Mouse (Mus musculus): ENCODE results near the gene Cdk10.

The Cdk10 gene

GRCm38 (mm10) chr8:123224278-123225266, at the start of gene Cdk10:
Gene Cdk10 (plus strand): TSS chr8:123224842.
- in situ Hi-C loops (cut with MboI; ENCODE audit: unreplicated experiment in 2 of 2): loop anchor here in 1 of 2 experiments (10.0 kb wide), 1 partner anchor 850 kb away; the partner anchor contains the start of gene Zc3h18

GRCm38 (mm10) chr8:123181391-123181790, 43.3 kb upstream of the Cdk10 start:
- in situ Hi-C loops (cut with MboI; ENCODE audit: unreplicated experiment in 2 of 2): no loop called here

DNA sequence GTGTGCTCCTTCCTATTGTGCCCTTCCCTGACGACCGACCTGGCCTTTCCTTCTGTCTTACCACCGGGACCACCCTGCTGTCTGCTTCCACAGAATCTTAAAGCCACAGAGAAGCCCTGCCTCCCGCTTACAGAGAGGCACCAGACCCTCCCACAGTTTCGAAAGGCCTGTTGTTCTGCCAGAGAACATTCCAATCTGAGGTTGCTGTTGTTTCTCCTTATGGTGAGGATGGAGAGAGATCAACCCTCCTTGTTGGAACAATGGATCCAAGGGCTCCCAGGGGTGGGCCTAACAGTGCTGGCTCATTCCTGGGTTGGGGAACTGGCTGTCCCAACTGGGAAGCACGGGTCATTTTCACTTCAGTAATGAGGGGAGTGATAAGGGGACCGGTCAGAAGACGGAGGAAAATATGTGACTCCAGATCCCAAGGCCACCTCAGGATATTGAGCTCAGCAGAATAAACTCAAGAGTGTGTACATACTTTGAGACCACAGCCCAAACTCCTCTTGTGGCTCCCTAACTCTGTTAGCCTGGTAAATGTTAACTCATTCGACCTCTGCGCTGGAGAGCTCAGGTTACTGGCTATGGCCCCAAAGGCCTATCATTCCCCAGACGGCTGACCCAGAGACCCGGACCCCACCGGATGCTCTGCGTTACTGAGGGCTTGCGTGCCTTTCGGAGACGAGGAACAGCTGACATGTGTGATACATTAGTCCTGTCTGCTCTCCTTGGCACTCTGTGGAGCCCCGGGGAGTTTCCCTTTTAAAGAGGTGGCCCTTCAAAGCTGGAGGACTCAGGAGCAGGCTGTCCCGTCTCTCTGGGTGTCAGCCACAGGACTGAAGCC, 38.9 kb upstream of the Cdk10 start, which contains the start of gene Dpep1:
Gene Dpep1 (plus strand): TSS at position 677 of the 844 bp plus-strand sequence.
- in situ Hi-C loops (cut with MboI; ENCODE audit: unreplicated experiment in 2 of 2): loop anchor here in 1 of 2 experiments (5.0 kb wide), 1 partner anchor 38 kb away; no protein-coding TSS in a partner anchor

GRCm38 (mm10) chr8:123188006-123188405, 36.6 kb upstream of the Cdk10 start:
- in situ Hi-C loops (cut with MboI; ENCODE audit: unreplicated experiment in 2 of 2): loop anchor here in 1 of 2 experiments (5.0 kb wide), 1 partner anchor 41 kb away; no protein-coding TSS in a partner anchor

DNA sequence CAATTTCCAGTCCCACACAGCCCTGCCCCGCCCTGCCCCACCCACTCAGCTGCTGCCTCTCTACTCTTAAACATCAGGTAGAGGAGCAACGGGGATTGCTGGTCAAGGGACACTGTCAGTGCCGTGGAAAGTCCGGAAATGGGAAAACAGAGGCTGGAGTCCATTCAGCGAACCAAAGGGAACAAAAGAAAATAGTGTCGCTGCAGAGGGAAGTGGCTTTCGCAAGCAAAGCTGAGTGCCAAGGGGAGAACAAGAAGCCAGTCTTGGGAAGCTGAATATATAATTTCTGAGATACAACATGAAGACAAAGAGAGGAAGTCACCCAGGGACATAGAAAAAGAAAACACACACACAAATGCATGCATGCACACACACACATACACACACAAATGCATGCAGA, 35.8 kb upstream of the Cdk10 start:
- in situ Hi-C loops (cut with MboI; ENCODE audit: unreplicated experiment in 2 of 2): loop anchor here in 1 of 2 experiments (5.0 kb wide), 1 partner anchor 42 kb away; no protein-coding TSS in a partner anchor

GRCm38 (mm10) chr8:123190678-123191077, 34.0 kb upstream of the Cdk10 start:
- in situ Hi-C loops (cut with MboI; ENCODE audit: unreplicated experiment in 2 of 2): loop anchor here (5.0 to 10.0 kb wide), 3 partner anchors 43 to 356 kb away; partner anchors contain the start of gene Cpne7 (in 1 of the 2)

DNA sequence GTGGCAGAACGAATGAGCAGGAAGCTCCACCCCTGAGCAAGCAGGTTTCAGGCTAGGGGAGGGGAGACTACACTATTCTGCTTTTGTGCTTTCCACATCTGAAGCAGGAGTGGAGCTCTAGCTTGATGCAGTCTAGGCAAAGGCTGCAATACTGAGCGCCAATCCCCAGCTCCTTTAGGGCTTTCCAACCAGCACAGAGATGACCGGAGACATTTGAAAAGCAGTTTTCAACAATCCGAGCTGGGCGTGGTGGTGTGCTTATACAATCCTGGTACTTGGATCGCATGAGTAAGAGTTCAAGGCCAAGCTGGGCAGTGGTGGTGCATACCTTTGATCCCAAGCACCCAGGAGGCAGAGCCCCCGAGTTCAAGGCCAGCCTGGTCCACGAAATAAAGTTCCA, 32.7 kb upstream of the Cdk10 start:
- in situ Hi-C loops (cut with MboI; ENCODE audit: unreplicated experiment in 2 of 2): loop anchor here (5.0 to 10.0 kb wide), 3 partner anchors 45 to 357 kb away; partner anchors contain the start of gene Cpne7 (in 1 of the 2)

DNA sequence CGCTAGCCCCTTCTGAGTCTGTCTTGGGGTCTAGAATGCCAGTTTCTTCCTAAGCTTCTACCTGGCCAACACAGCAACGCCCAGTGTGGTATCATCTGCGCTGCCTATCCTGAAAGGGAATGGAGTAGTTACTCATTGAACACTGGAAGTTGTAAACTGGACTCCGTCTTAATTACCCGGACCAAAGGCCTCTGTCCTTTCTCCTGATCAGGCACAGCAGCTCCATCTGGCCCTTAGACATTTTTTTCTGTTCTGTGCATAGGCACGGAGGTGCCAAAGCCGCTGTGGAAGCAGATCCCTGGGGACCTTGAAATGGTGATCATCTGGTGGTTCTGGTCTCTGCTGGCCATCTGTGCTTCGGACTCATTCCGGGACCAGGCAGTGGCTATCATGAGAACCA, 30.9 kb upstream of the Cdk10 start:
- in situ Hi-C loops (cut with MboI; ENCODE audit: unreplicated experiment in 2 of 2): loop anchor here (5.0 to 10.0 kb wide), 3 partner anchors 46 to 359 kb away; partner anchors contain the start of gene Cpne7 (in 1 of the 2)

DNA sequence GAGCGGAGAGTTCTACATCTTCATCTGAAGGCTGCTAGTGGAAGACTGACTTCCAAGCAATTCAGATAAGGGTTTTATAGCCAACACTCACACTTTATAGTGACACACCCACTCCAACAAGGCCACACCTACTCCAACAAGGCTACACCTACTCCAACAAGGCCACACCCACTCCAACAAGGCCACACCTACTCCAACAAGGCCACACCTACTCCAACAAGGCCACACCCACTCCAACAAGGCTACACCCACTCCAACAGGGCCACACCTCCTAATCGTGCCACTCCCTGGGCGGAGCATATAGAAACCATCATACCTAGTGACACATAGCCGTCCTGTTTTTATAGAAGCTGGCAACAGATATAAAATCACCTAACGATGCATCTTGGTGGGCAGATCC, 27.6 kb upstream of the Cdk10 start:
- in situ Hi-C loops (cut with MboI; ENCODE audit: unreplicated experiment in 2 of 2): loop anchor here (10.0 kb wide), 2 partner anchors 82 to 362 kb away; partner anchors contain the start of gene Cpne7 (in 1 of the 2)

DNA sequence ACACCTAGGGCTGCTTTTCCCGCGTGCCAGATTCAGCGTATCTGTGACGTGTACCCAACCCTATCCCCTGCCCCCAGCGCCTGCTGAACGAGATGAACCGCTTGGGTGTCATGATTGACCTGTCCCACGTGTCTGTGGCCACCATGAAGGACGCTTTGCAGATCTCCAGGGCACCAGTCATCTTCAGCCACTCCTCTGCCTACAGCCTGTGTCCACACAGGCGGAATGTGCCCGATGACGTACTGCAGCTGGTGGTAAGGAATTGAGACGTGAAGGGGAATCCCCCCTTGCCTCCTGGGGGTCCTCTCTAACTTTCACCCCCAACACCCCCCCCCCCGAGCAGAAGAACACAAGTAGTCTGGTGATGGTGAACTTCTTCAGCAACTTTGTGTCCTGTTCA, 24.8 kb upstream of the Cdk10 start:
- in situ Hi-C loops (cut with MboI; ENCODE audit: unreplicated experiment in 2 of 2): loop anchor here (5.0 to 10.0 kb wide), 4 partner anchors 85 to 365 kb away; partner anchors contain the start of gene Cpne7 (in 1 of the 2)

GRCm38 (mm10) chr8:123202288-123202687, 22.4 kb upstream of the Cdk10 start:
- in situ Hi-C loops (cut with MboI; ENCODE audit: unreplicated experiment in 2 of 2): loop anchor here (5.0 kb wide), 2 partner anchors 295 to 365 kb away; no protein-coding TSS in a partner anchor

DNA sequence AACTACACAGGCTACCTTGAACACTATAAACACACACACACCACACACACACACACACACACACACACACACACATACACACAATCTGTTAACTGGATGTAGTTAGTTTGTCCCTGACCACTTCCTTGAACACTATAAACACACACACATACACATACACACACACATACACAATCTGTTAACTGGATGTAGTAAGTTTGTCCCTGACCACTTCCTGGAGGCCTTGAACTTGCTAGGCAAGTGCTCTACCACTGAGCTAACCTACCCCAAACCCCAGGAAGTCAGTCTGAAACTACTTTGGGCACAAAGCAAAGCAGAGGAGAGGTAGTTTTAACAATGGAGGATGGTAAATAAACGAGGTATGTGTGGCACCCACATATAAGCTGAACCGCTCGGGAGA, 21.1 kb upstream of the Cdk10 start:
- in situ Hi-C loops (cut with MboI; ENCODE audit: unreplicated experiment in 2 of 2): loop anchor here (5.0 kb wide), 2 partner anchors 296 to 366 kb away; no protein-coding TSS in a partner anchor

DNA sequence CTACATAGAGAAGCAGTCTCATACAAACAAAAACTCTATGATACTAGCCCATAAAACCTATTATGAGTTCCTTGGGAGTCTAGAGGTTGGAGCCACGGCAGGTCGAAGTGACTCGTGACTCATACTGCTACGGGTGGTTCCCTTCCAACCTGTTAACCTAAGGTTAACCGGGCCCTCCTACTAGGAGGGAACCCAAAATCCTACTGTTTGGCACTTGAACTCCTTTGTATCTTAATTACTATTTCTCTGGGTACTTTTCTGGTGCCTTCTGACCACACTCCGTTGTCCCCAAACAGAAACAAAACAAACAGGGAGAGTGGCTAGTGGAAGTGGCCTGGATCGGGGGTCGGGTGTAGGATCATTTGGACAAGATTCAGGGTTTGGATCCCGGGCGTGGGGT, 12.8 kb upstream of the Cdk10 start:
- in situ Hi-C loops (cut with MboI; ENCODE audit: unreplicated experiment in 2 of 2): loop anchor here (5.0 to 10.0 kb wide), 2 partner anchors 73 to 75 kb away; no protein-coding TSS in a partner anchor

DNA sequence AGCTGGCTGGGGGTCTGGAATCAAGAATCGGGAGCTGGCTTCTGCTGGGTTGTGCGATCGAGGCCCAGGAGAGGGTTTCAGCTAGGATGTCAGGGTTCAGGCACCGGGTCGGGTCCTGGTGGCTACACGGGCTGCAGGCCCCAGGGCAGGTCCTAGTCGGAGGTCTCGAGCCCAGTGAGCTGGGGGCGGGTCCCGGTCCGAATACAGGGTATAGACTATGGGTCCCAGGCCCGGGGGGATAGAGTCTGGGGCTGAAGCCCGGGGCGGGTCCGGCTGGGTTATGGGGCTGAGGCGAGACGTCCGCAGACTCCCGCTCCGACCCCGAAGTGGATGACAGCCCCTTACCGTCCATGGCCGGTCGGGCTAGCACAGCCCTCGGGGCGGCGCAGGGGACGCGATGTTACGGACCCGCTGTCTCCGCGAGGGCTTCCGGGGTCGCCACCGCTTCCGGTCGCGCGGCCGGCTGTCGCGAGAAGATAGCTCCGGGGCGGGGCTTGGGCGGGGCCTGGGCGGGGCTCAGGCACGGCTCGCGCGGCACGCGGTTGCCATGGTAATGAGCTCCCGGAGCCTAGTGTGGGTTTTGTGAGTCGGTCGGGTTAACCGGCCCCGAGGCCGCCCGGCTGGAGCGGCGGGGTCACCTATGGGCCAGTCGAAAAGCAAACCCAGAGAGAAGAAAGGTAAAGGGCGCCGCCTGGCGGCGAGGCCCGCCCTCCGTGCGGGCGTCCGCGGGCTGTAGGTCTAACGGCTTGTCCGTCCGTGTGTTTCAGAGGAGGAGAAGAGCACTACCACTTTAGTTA, 12.1 kb upstream of the Cdk10 start, which contains the start of the genes Chmp1a and Spata33:
Gene Chmp1a (minus strand): TSS at position 443 of the 797 bp plus-strand sequence.
Gene Spata33 (plus strand): TSS at position 512 of the 797 bp plus-strand sequence.
- in situ Hi-C loops (cut with MboI; ENCODE audit: unreplicated experiment in 2 of 2): loop anchor here (5.0 to 10.0 kb wide), 2 partner anchors 72 to 75 kb away; no protein-coding TSS in a partner anchor

GRCm38 (mm10) chr8:123213118-123213772, 11.4 kb upstream of the Cdk10 start:
- in situ Hi-C loops (cut with MboI; ENCODE audit: unreplicated experiment in 2 of 2): loop anchor here (5.0 to 10.0 kb wide), 2 partner anchors 72 to 74 kb away; no protein-coding TSS in a partner anchor

DNA sequence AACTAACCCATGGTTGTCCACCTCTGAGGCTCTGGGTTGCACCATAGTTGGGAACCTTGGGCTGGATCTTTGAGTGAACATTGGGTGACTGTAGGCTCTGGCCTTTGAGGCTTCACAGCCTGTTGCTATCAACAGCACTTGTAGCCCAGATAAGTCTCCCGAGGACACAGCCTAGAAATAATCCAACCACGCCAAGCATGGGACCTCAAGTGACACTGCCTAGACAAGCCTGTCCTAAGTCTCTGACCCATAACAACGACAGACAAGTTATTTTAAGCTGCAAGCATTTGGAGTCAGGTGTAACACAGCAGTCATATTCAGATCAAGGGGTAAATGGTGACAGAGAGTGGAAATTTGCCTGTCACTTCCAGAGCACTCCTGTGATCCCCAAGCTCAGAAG, 9.2 kb upstream of the Cdk10 start:
- in situ Hi-C loops (cut with MboI; ENCODE audit: unreplicated experiment in 2 of 2): loop anchor here in 1 of 2 experiments (10.0 kb wide), 1 partner anchor 69 kb away; no protein-coding TSS in a partner anchor

DNA sequence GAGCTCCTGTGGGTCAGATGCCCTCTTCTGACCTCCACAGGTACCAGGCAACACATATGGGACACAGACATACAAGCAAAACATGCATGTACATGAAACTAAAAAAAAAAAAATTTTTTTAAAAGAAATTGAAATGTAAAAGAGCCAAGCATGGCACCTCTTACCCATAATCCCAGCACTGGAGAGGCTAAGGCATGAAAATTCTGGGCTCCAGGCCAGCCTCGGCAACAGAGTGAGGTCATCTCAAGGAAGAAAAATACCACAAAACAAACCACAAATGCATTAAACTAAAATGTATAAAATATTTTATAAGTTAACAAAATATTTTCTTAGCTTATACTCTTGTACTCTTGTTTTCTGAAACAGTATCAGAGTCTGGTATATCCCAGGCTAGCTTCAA, 3.7 kb upstream of the Cdk10 start:
- in situ Hi-C loops (cut with MboI; ENCODE audit: unreplicated experiment in 2 of 2): loop anchor here in 1 of 2 experiments (10.0 kb wide), 1 partner anchor 846 kb away; the partner anchor contains the start of gene Zc3h18

DNA sequence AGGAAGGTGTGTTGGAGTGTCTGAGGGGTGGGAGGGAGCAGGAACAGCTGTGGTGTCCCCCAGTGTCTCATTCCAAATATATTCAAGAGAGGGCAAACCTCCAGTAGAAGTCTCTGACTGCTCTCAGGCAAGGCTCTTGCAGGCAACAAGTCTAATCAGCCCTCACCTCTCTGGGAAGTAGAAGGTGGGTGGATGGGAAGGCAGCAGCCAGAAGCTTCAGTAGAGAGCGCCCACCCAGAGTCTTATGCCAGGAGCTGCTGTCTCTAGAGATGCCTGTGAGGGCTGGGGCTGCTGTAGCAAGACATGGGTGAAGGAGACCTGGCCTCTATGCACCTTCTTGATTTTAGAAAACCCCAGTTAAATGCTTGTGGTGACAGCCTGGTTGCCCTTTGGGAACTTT, 3.8 kb downstream of the Cdk10 start:
- in situ Hi-C loops (cut with MboI; ENCODE audit: unreplicated experiment in 2 of 2): loop anchor here in 1 of 2 experiments (10.0 kb wide), 1 partner anchor 854 kb away; the partner anchor contains the start of gene Zc3h18

Measured in v-Abl transformed pro-B cells (cell line).